In genomic region chr3:150819369-150819768, GRCm38 (mm10) we compare ENCODE assay signal across 20 mouse cellular contexts.
DNase-seq lines count a peak whose midpoint lies in the region; ATAC-seq and TF ChIP-seq lines count a peak whose summit lies in the region.
"Had no signal": no experiment of that assay in that cellular context is flagged by ENCODE, and none has a peak within 500 bp of the region (broad histone marks: within the 10 kb centered on the region; RNA-seq: fewer than 3 reads in every experiment).

No protein-coding gene starts in this region.

- no peaks in the 10 kb centered on the region for H3K4me1 ChIP-seq in forebrain, embryonic 14.5 days (ENCODE audit: control insufficient read depth, insufficient read depth, low read length)
- no peaks in the 10 kb centered on the region for H3K4me1 ChIP-seq in forebrain, embryonic 10.5 days
- no peaks in the 10 kb centered on the region for H3K4me1 ChIP-seq in midbrain, embryonic 11.5 days (ENCODE audit: control insufficient read depth, insufficient read depth, low read length)
- H3K4me1 ChIP-seq: heart, embryonic 10.5 days; neural tube, embryonic 13.5 days had no signal

- no peaks in the 10 kb centered on the region for H3K27me3 ChIP-seq in forebrain, embryonic 14.5 days (replicated peaks; ENCODE audit: control insufficient read depth, insufficient read depth, low read length)
- no peaks in the 10 kb centered on the region for H3K27me3 ChIP-seq in forebrain, embryonic 10.5 days (ENCODE audit: poor library complexity, severe bottlenecking)
- H3K27me3 ChIP-seq in midbrain, embryonic 11.5 days (ENCODE audit: control insufficient read depth, insufficient read depth, low read length) = no peaks in the 10 kb centered on the region
- H3K27me3 ChIP-seq: neural tube, embryonic 13.5 days had no signal

- H3K9ac ChIP-seq in forebrain, embryonic 14.5 days (ENCODE audit: low read length) = no peak overlapping the region
- no peak overlapping the region for H3K9ac ChIP-seq in midbrain, embryonic 11.5 days (ENCODE audit: low read length)
- H3K9ac ChIP-seq: liver, embryonic 14.5 days; neural tube, embryonic 13.5 days had no signal

- ATAC-seq in forebrain, embryonic 14.5 days = peak; percentile 78; the same call in 1 of the 2 replicates
- no peak for ATAC-seq in midbrain, embryonic 11.5 days (ENCODE audit: low FRiP score)

- WGBS in forebrain, embryonic 14.5 days = 63% methylated on average over 4 of the region's 4 CpGs
- 88% methylated on average over 4 of the region's 4 CpGs for WGBS in forebrain, embryonic 10.5 days
- 84% methylated on average over 4 of the region's 4 CpGs for WGBS in midbrain, embryonic 11.5 days

- no peak overlapping the region for H3K27ac ChIP-seq in forebrain, embryonic 14.5 days (ENCODE audit: low read depth, low read length)
- no peak overlapping the region for H3K27ac ChIP-seq in forebrain, embryonic 10.5 days
- peak overlapping the region; percentile 77 for H3K27ac ChIP-seq in layer of hippocampus, adult 2 months
- H3K27ac ChIP-seq in midbrain, embryonic 11.5 days (ENCODE audit: low read depth, low read length) = no peak overlapping the region
- H3K27ac ChIP-seq: heart, embryonic 10.5 days; liver, embryonic 14.5 days; neural tube, embryonic 13.5 days; stomach, postnatal 0 days had no signal

- TF ChIP-seq CTCF in layer of hippocampus, adult 2 months (conservative IDR thresholded peaks at IDR 0.05) = no peak

- no peak overlapping the region for H3K4me3 ChIP-seq in forebrain, embryonic 14.5 days (ENCODE audit: low read depth, low read length)
- no peak overlapping the region for H3K4me3 ChIP-seq in forebrain, embryonic 10.5 days
- H3K4me3 ChIP-seq in layer of hippocampus, adult 2 months = no peak overlapping the region
- no peak overlapping the region for H3K4me3 ChIP-seq in midbrain, embryonic 11.5 days (ENCODE audit: low read depth, low read length)
- H3K4me3 ChIP-seq: erythroblast, embryonic 14.5 days; heart, embryonic 10.5 days; neural tube, embryonic 13.5 days had no signal

- H3K36me3 ChIP-seq in forebrain, embryonic 14.5 days (ENCODE audit: control insufficient read depth, insufficient read depth, low read length) = no peaks in the 10 kb centered on the region
- H3K36me3 ChIP-seq in forebrain, embryonic 10.5 days (replicated peaks) = no peaks in the 10 kb centered on the region
- no peaks in the 10 kb centered on the region for H3K36me3 ChIP-seq in midbrain, embryonic 11.5 days (ENCODE audit: control insufficient read depth, insufficient read depth, low read length)
- H3K36me3 ChIP-seq: G1E; heart, embryonic 10.5 days; neural tube, embryonic 13.5 days had no signal

- DNase-seq in forebrain, embryonic 14.5 days (ENCODE audit: low spot score) = peak; percentile 53
- DNase-seq in forebrain, embryonic 10.5 days (ENCODE audit: extremely low spot score, low spot score) = no peak
- DNase-seq in right cerebral cortex, postnatal 10 days (ENCODE audit: low spot score in 2 of 2) = peak; percentile 33 to 46
- no peak for DNase-seq in right cerebral cortex, postnatal 14 days
- DNase-seq in layer of hippocampus, adult 2 months (ENCODE audit: low spot score in 2 of 2) = peak; percentile 22 to 33
- peak; percentile 26 for DNase-seq in telencephalon, adult 2 months (ENCODE audit: low read depth, low spot score)
- DNase-seq in adrenal gland, postnatal 36 days = no peak
- DNase-seq in midbrain, embryonic 11.5 days (ENCODE audit: low spot score, missing footprints) = no peak
- DNase-seq: adrenal gland, adult 2 months; embryo, embryonic 11 days; gastrocnemius, postnatal 14 days; kidney, adult 2 months; lung, postnatal 14 days; thymus, postnatal 25 days had no signal

- no peaks in the 10 kb centered on the region for H3K9me3 ChIP-seq in forebrain, embryonic 14.5 days (replicated peaks; ENCODE audit: control insufficient read depth, low read length)
- no peaks in the 10 kb centered on the region for H3K9me3 ChIP-seq in forebrain, embryonic 10.5 days
- H3K9me3 ChIP-seq in midbrain, embryonic 11.5 days (ENCODE audit: control insufficient read depth, low read length) = no peaks in the 10 kb centered on the region
- H3K9me3 ChIP-seq: heart, embryonic 10.5 days; neural tube, embryonic 13.5 days had no signal

- no peak overlapping the region for H3K4me2 ChIP-seq in forebrain, embryonic 14.5 days (ENCODE audit: low read length)
- no peak overlapping the region for H3K4me2 ChIP-seq in midbrain, embryonic 11.5 days
- H3K4me2 ChIP-seq: neural tube, embryonic 13.5 days had no signal

Comparison
In these comparisons a context has a peak if more than half of its experiments do, and no peak if none do; other contexts are left out.
1. DNase-seq: peak in forebrain, embryonic 14.5 days (single experiment), right cerebral cortex, postnatal 10 days (2 of 2), layer of hippocampus, adult 2 months (2 of 2) and telencephalon, adult 2 months (single experiment); none in forebrain, embryonic 10.5 days (single experiment), right cerebral cortex, postnatal 14 days (single experiment), adrenal gland, postnatal 36 days (0 of 2) and midbrain, embryonic 11.5 days (single experiment).